Mouse (Mus musculus): ENCODE measurements around the gene Gpx5.

- TF ChIP-seq GATA1 (IDR thresholded peaks at IDR 0.05; ENCODE audit: low read length) = no peak
- no peak for TF ChIP-seq TAL1 (IDR thresholded peaks at IDR 0.05; ENCODE audit: low read length)
These were observed 17.3 kb downstream of the Gpx5 start for GRCm38 (mm10) chr13:21275021-21275814.

All from erythroblast, embryonic 14.5 days (primary cell).